Mouse (Mus musculus) layer of hippocampus, adult 6 months (tissue): ENCODE measurements around the gene Rhox2f. TPM values are rescaled to one million over a fixed set of nuclear protein-coding genes. Genes with fewer than 3 reads are reported as not detected.

ENCODE experiments used
- long read RNA-seq, 2 experiments: library from polyadenylated mRNA; unstranded; transcript quantifications; one replicate each; pipeline ENCODE4 v2.0.0; 2019 to 2020
- polyA plus RNA-seq: library from polyadenylated mRNA; unstranded; fragments of <200 nt; fragmentation: Nextera tagmentation; gene quantifications from 2 replicates; pipeline ENCODE4 v1.2.3, GENCODE M21; 2021

Rhox2f gene
- not detected in 2 replicates for polyA plus RNA-seq
- long read RNA-seq, experiment 1: 0 reads
- long read RNA-seq, experiment 2: 0 reads

GRCm38 (mm10) chrX:37571105-37571504 is at the start of gene Rhox2f:
TSS of gene Rhox2f (plus strand) at chrX:37571405.

GRCm38 (mm10) chrX:37530152-37530551 is 41.1 kb upstream of the Rhox2f start, which contains the start of gene Rhox2e:
TSS of gene Rhox2e (plus strand) at chrX:37530452.

GRCm38 (mm10) chrX:37541719-37542118 is 29.5 kb upstream of the Rhox2f start, which contains the start of gene Rhox3e:
TSS of gene Rhox3e (plus strand) at chrX:37542019.

GRCm38 (mm10) chrX:37557112-37557511 is 14.1 kb upstream of the Rhox2f start, which contains the start of gene Rhox4e:
TSS of gene Rhox4e (plus strand) at chrX:37557412.

GRCm38 (mm10) chrX:37580692-37581091 is 9.5 kb downstream of the Rhox2f start, which contains the start of gene Rhox3f:
TSS of gene Rhox3f (plus strand) at chrX:37580992.

GRCm38 (mm10) chrX:37607604-37608003 is 36.4 kb downstream of the Rhox2f start, which contains the start of gene Rhox4f:
TSS of gene Rhox4f (minus strand) at chrX:37607704.

Other genes with a start within 250 kb of the Rhox2f start
- gene Rhox3a2, start 191.4 kb upstream of the Rhox2f start, polyA plus RNA-seq: not detected in 2 replicates
- not detected in 2 replicates for gene Rhox4a2, start 180.6 kb upstream of the Rhox2f start, polyA plus RNA-seq
- not detected in 2 replicates for gene Rhox2b, start 159.3 kb upstream of the Rhox2f start, polyA plus RNA-seq
- gene Rhox4b, start 138.9 kb upstream of the Rhox2f start, polyA plus RNA-seq: not detected in 2 replicates
- not detected in 2 replicates for gene Rhox2c, start 117.7 kb upstream of the Rhox2f start, polyA plus RNA-seq
- not detected in 2 replicates for gene Rhox3c, start 112.8 kb upstream of the Rhox2f start, polyA plus RNA-seq
- not detected in 2 replicates for gene Rhox4c, start 91.1 kb upstream of the Rhox2f start, polyA plus RNA-seq
- not detected in 2 replicates for gene Rhox2d, start 78.0 kb upstream of the Rhox2f start, polyA plus RNA-seq
- not detected in 2 replicates for gene Rhox4d, start 57.0 kb upstream of the Rhox2f start, polyA plus RNA-seq
- not detected in 2 replicates for gene Rhox2e, start 41.0 kb upstream of the Rhox2f start, polyA plus RNA-seq
- not detected in 2 replicates for gene Rhox3e, start 29.4 kb upstream of the Rhox2f start, polyA plus RNA-seq
- not detected in 2 replicates for gene Rhox4e, start 14.0 kb upstream of the Rhox2f start, polyA plus RNA-seq
- not detected in 2 replicates for gene Rhox3f, start 9.6 kb downstream of the Rhox2f start, polyA plus RNA-seq
- gene Rhox4f, start 36.3 kb downstream of the Rhox2f start, polyA plus RNA-seq: not detected in 2 replicates
- not detected in 2 replicates for gene Rhox3g, start 57.2 kb downstream of the Rhox2f start, polyA plus RNA-seq
- gene Rhox2g, start 72.1 kb downstream of the Rhox2f start, polyA plus RNA-seq: not detected in 2 replicates
- gene Rhox4g, start 79.9 kb downstream of the Rhox2f start, polyA plus RNA-seq: not detected in 2 replicates
- not detected in 2 replicates for gene Rhox3h, start 97.4 kb downstream of the Rhox2f start, polyA plus RNA-seq
- gene Rhox2h, start 101.9 kb downstream of the Rhox2f start, polyA plus RNA-seq: not detected in 2 replicates
- 0.20 and 0.55 TPM in 2 replicates for gene Rhox5, start 233.4 kb downstream of the Rhox2f start, polyA plus RNA-seq